Mouse (Mus musculus) lung, adult 2 months (tissue): ENCODE results near the gene Sh3bp5l. TPM values are rescaled to one million over a fixed set of nuclear protein-coding genes. Genes with fewer than 3 reads are reported as not detected.
A peak's percentile ranks its signal among the peaks of the same experiment; 100 is the strongest.
"Not testable (repeated sequence)": the region's sequence is repeated elsewhere in the genome, so short reads cannot be mapped to it uniquely, and the experiment has no call there.

Experiments
- DNase-seq: peaks from one replicate; pipeline ENCODE4 v3.0.0; 2022
- H3K4me1 ChIP-seq: fragments of 200-500 bp; 2 replicates; pipeline ENCODE4 v1.6.1; 2011; ENCODE audit warnings: low read length; ENCODE audit not compliant: control insufficient read depth, insufficient read depth
- H3K4me3 ChIP-seq: fragments of 200-500 bp; replicated peaks from 2 replicates; pipeline ENCODE3; 2011; ENCODE audit warnings: low read depth, mild to moderate bottlenecking, control low read depth, low read length; ENCODE audit errors: extremely low read depth
- CTCF ChIP-seq: fragments of 200-500 bp; IDR thresholded peaks from 2 replicates; pipeline ENCODE4 v1.5.1; 2011; ENCODE audit warnings: mild to moderate bottlenecking, low read length, control low read depth; ENCODE audit not compliant: insufficient read depth
- POLR2A ChIP-seq: fragments of 200-500 bp; IDR thresholded peaks from 2 replicates; pipeline ENCODE4 v1.6.1; 2011; ENCODE audit warnings: low read depth, mild to moderate bottlenecking, control low read depth, low read length, borderline replicate concordance; ENCODE audit errors: extremely low read depth
- WGBS: fragments of 180-500 bp; shearing (Covaris S2); methylation state at CpG from one replicate; pipeline ENCODE4 v1.1.7; 2018; 5-methylcytosine and 5-hydroxymethylcytosine counted together
- polyA plus RNA-seq: library from polyadenylated mRNA; depleted of rRNA; stranded (reverse); fragments of >200 nt; gene quantifications from 2 replicates; pipeline ENCODE4 v1.2.3, GENCODE M21; 2012

Sh3bp5l gene
- polyA plus RNA-seq, 1 experiment = 36.5 TPM

GRCm38 (mm10) chr11:58302774-58303445, 27.6 kb upstream of the Sh3bp5l start:
- Histone ChIP-seq H3K4me1 (peaks cover 8% of the 10 kb centered on the region), H3K4me3 (peak overlapping the region; percentile 75)
- WGBS = 2% methylated on average over 26 of the region's 26 CpGs
- TF ChIP-seq CTCF (no peak), POLR2A (no peak)
- no peak for DNase-seq

- WGBS = 33% methylated on average over 7 of the region's 7 CpGs
- H3K4me3 ChIP-seq = no peak overlapping the region
- peaks cover 8% of the 10 kb centered on the region for H3K4me1 ChIP-seq
- TF ChIP-seq CTCF (no peak), POLR2A (no peak)
- no peak for DNase-seq
Observed at GRCm38 (mm10) chr11:58303594-58303993, 26.9 kb upstream of the Sh3bp5l start.

- not testable (repeated sequence) for H3K4me1 ChIP-seq, H3K4me3 ChIP-seq, DNase-seq
- WGBS = 95% methylated on average over 8 of the region's 8 CpGs
Observed at GRCm38 (mm10) chr11:58305299-58305698, 25.2 kb upstream of the Sh3bp5l start.

GRCm38 (mm10) chr11:58306860-58307308, 23.6 kb upstream of the Sh3bp5l start, which contains the start of gene Zfp692:
Zfp692 (plus strand) TSS chr11:58307069.
- peak within 1 kb of the TSS; percentile 57 for H3K4me3 ChIP-seq
- WGBS = under 1% methylated on average over 34 of the region's 34 CpGs
- DNase-seq = peak; percentile 87
- TF ChIP-seq POLR2A (no peak), CTCF (no peak)
- H3K4me1 ChIP-seq = peaks cover 3% of the 10 kb centered on the region; the same call in 1 of the 2 replicates

- DNase-seq = peak; percentile 72
- 1% methylated on average over 42 of the region's 42 CpGs for WGBS
- TF ChIP-seq POLR2A (0 out of 2 replicates have a peak, but pooled peaks have one; percentile 6), CTCF (no peak)
- Histone ChIP-seq H3K4me1 (peaks cover 3% of the 10 kb centered on the region; the same call in 1 of the 2 replicates), H3K4me3 (peak overlapping the region; percentile 57)
Observed at GRCm38 (mm10) chr11:58307411-58308080, 23.0 kb upstream of the Sh3bp5l start.

GRCm38 (mm10) chr11:58308661-58309060, 21.9 kb upstream of the Sh3bp5l start:
- TF ChIP-seq CTCF = no peak
- TF ChIP-seq POLR2A = no peak
- Histone ChIP-seq H3K4me3 (no peak overlapping the region), H3K4me1 (peaks cover 3% of the 10 kb centered on the region; the same call in 1 of the 2 replicates)
- WGBS = 95% methylated on average over 9 of the region's 9 CpGs
- DNase-seq = no peak

- TF ChIP-seq POLR2A (no peak), CTCF (no peak)
- Histone ChIP-seq H3K4me3 (no peak overlapping the region), H3K4me1 (no peaks in the 10 kb centered on the region)
- 86% methylated on average over 6 of the region's 6 CpGs for WGBS
- no peak for DNase-seq
Observed at GRCm38 (mm10) chr11:58314069-58314468, 16.5 kb upstream of the Sh3bp5l start.

- Histone ChIP-seq H3K4me3 (no peak overlapping the region), H3K4me1 (no peaks in the 10 kb centered on the region)
- WGBS = 94% methylated on average over 5 of the region's 5 CpGs
- DNase-seq = no peak
- TF ChIP-seq CTCF (no peak), POLR2A (no peak)
Observed at GRCm38 (mm10) chr11:58315536-58316168, 14.9 kb upstream of the Sh3bp5l start.

GRCm38 (mm10) chr11:58316344-58316743, 14.2 kb upstream of the Sh3bp5l start:
- peak; percentile 28; the same call in 1 of the 2 replicates for TF ChIP-seq POLR2A
- TF ChIP-seq CTCF = no peak
- 82% methylated on average over 17 of the region's 17 CpGs for WGBS
- no peak overlapping the region for H3K4me3 ChIP-seq
- no peaks in the 10 kb centered on the region for H3K4me1 ChIP-seq
- DNase-seq = no peak
